Mouse (Mus musculus): ENCODE results near the gene Usp21.

Gene Usp21

GRCm38 (mm10) chr1:171239992-171240744 is 47.6 kb downstream of the Usp21 start:
- no peak for DNase-seq

DNA sequence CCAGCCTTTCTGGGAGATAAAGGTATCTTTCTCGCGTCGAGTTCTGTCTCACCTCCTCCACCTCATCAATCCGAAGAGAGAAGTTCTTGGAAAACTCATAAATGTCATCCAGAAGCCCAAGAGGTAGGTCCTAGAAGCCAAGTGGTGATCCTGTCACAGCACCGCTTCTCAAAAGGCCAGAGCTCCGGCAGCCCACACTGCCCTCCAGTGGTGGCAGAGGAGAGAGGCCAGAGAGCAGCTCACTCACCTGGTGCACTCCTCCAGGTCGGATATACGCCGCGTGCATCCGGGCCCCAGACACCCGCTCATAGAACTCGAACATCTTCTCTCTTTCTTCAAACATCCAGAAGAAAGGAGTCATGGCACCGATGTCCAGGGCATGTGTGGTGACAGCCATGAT is 49.3 kb downstream of the Usp21 start:
- no peak for DNase-seq

DNA sequence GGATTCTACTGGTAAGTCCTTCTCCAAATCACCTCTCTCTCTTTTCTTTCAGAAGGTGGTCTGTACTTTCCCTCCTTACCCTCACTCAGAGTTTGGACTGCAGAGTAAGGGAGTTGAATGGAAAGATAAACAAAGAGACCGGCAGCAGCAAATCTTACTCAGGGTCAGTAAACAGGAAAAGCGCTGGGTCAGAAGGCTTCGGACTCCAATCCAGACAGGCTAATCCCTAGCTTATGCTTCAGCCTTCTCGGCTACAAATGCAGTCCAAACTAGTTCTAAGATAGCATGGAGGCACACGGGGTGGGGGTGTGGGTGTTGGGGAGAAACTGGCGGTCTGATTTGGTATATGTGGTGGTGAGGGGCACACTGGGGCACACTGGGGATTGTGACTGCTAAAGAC is 50.4 kb downstream of the Usp21 start:
- no peak for DNase-seq

DNA sequence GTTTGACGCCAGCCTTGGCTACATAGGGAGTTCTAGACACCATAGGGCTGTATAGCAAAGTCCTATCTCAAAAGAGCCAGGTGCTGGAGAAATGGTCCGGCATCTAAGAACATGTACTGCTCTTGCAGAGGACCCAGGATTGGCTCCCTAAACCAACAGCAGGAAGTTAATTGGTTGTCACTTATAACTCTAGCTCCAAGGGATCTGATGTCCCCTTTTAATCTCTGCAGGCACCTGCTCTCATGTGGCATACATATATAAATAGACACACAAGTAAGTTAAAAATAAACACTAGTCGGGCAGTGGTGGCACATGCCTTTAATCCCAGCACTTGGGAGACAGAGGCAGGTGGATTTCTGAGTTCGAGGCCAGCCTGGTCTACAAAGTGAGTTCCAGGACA is 52.0 kb downstream of the Usp21 start:
- no peak for DNase-seq

DNA sequence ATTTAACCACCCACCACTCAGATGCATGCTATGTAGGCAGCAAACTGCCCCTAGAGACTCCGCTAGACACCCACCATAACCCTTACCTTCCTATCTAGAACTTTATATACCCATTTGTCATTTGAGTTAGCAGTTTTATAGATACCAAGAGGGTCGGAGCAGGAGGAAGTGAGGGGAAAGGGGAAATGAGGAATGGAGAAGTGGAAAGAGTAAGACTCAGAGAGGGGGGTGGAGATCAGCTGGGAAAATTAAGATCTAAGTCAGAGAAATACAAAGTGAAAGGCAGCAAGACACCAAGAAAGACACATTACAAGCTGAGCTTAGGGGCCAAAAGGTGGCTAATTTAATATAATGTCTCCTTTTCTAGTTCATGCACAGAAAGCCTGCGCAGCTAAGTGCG is 53.3 kb downstream of the Usp21 start:
- DNase-seq, result no peak

DNA sequence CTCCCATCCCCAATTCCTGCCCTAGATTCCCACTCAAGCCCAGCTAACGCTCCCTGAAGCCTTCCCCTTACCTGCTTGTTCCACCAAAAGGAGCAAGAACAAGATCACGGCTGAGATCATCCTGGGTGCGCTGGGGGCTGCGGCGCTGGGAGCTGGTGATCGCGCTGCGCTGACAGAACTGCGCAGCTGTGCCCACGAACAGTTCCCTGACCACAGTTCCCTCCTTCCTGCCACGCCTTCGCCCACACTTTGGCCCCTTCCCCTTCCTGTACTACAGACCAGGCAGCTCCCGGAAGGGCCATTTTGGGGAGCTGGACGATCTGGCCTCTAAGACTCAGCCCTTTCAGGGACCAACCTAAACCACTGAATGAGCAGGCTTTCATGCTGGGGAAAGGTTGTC is 53.7 kb downstream of the Usp21 start, which contains the start of gene Fcer1g:
Fcer1g (minus strand) TSS at position 240 of the 400 bp plus-strand sequence.
- DNase-seq, result no peak

DNA sequence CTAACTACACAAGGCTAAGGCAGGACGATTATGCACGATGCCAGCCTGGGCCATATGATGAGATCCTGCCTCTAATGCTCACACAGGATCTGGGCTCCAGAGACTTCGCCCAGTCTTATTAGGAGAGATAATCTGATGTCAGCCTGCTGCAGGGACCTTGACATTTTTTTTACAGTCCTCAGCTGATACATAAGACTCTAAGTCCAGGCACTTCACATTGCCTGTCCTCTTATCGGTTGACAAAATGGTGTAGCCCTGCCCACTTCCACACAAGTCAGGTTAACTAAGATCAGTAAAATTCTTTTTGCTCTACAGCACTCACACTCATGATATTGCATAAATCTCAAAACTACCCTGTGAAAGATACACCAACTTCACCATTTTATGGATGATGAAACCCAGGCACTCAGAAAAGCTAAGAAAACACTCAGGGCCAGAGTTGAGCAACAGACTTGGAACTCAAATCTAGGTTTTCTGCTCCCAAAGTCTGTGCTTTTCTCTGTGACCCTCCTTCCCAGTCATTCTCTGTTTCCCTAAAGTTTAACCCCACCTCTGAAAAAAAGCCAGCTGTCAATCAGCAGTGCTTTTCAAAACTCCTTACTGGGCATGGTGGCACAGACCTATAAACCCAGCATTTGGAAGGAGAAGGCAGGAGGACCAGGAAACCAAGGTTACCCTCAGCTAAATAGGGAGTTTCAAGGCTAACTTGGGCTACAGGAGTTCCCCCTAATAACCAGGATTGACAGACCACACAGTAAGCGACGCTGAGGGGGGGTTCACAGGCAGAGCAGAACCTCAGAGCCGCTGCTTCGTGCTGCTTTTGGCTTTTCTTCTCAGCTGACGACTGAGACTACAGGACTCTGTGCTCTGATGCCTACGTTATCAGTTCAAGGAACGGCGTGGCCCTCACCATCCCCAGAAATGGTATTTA is 54.7 kb downstream of the Usp21 start:
- no peak for DNase-seq

- DNase-seq, result no peak
Measured at GRCm38 (mm10) chr1:171232348-171232747, 55.4 kb downstream of the Usp21 start.

Data from cerebellum, adult 9-10 months (tissue).